Mouse (Mus musculus): ENCODE results near the gene Olfr310.

The Olfr310 gene

GRCm38 (mm10) chr7:86277072-86277471 lies at the start of gene Olfr310:
Olfr310 (minus strand) TSS chr7:86277172.
- in situ Hi-C loops (cut with MboI, MseI) = no loop called here

GRCm38 (mm10) chr7:86325530-86325929 lies 48.6 kb upstream of the Olfr310 start, which contains the start of gene Olfr308:
Olfr308 (minus strand) TSS chr7:86325630.
- in situ Hi-C loops (cut with MboI, MseI) = no loop called here

GRCm38 (mm10) chr7:86321323-86321722 lies 44.4 kb upstream of the Olfr310 start:
- in situ Hi-C loops (cut with MboI, MseI) = no loop called here

- in situ Hi-C loops (cut with MboI, MseI) = no loop called here
Observed at GRCm38 (mm10) chr7:86313608-86314007, 36.6 kb upstream of the Olfr310 start, which contains the start of gene Olfr309. Olfr309 (minus strand) TSS chr7:86313708.

- in situ Hi-C loops (cut with MboI, MseI) = no loop called here
Observed at GRCm38 (mm10) chr7:86246208-86246607, 30.8 kb downstream of the Olfr310 start, which contains the start of gene Vmn2r76. Vmn2r76 (minus strand) TSS chr7:86246308.
